Mouse (Mus musculus) liver, embryonic 14.5 days (tissue): ENCODE measurements around the gene Nr1h5.

ENCODE experiments used
- CTCF ChIP-seq: IDR thresholded peaks from 2 replicates; pipeline ENCODE4 v1.5.1; 2016; ENCODE audit warnings: antibody characterized with exemption, low read depth, control low read depth
- EP300 ChIP-seq: IDR thresholded peaks from 2 replicates; pipeline ENCODE4 v1.6.1; 2016; ENCODE audit warnings: antibody characterized with exemption, low read depth

DNA sequence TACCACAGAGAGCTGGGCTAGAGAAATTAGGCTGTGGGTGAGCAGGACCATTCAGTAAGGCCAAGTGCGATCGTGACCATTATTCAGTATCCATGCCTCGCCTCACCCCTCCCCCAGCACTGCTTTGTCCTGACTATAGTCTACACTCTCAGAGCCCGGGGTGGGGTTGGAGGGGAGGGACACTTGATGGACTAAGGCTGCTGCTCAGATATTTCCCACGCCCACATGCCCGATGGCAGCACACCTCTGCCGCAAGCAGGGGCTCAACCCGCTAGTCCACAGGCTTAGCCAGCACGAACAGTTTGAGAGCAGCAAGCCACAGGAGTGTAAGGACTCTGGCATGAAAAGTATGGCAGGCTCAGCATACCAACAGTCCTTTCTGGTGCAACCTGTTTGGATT is 6.1 kb upstream of the Nr1h5 start:
- no peak for TF ChIP-seq CTCF
- no peak for TF ChIP-seq EP300
